Mouse (Mus musculus): ENCODE data around the gene Fbxl13. TPM values are rescaled to one million over a fixed set of nuclear protein-coding genes. Genes with fewer than 3 reads are reported as not detected.

Fbxl13 gene
- polyA plus RNA-seq, 1 experiment, result 0.19 TPM

GRCm38 (mm10) chr5:21439446-21440110 is 205.9 kb downstream of the Fbxl13 start:
- H3K4me3 ChIP-seq, result no peak overlapping the region
- no peak overlapping the region for H3K4me2 ChIP-seq (ENCODE audit: low read depth)
- TF ChIP-seq POLR2A (IDR thresholded peaks at IDR 0.05; ENCODE audit: insufficient read length, low read depth), result no peak
- TF ChIP-seq MYOG (IDR thresholded peaks at IDR 0.05; ENCODE audit: control insufficient read depth in 1 of 3, insufficient read depth in 1 of 3, insufficient read length in 2 of 3, low read depth in 2 of 3), result no peak
- TF ChIP-seq CEBPB (IDR thresholded peaks at IDR 0.05; ENCODE audit: insufficient read depth, poor library complexity, severe bottlenecking), result no peak
- no peak for TF ChIP-seq TCF3 (IDR thresholded peaks at IDR 0.05; ENCODE audit: insufficient read length, low read depth)
- no peak for TF ChIP-seq POLR2AphosphoS2 (IDR thresholded peaks at IDR 0.05; ENCODE audit: insufficient read length, low read depth)
- no peak for TF ChIP-seq E2F4 (IDR thresholded peaks at IDR 0.05; ENCODE audit: insufficient read depth)
- no peak for TF ChIP-seq USF1 (IDR thresholded peaks at IDR 0.05; ENCODE audit: low read depth)
- TF ChIP-seq SRF (IDR thresholded peaks at IDR 0.05; ENCODE audit: control insufficient read depth, insufficient read length, low read depth), result no peak
- TF ChIP-seq REST (IDR thresholded peaks at IDR 0.05; ENCODE audit: insufficient read depth, insufficient read length), result no peak
- no peaks in the 10 kb centered on the region for H3K27me3 ChIP-seq (ENCODE audit: control insufficient read depth, insufficient read depth, insufficient read length)
- H3K79me2 ChIP-seq (ENCODE audit: control insufficient read depth, insufficient read depth), result no peaks in the 10 kb centered on the region
- no peak overlapping the region for H3ac ChIP-seq (ENCODE audit: control insufficient read depth, insufficient read length)
- H3K36me3 ChIP-seq (ENCODE audit: control insufficient read depth, insufficient read depth), result no peaks in the 10 kb centered on the region

DNA sequence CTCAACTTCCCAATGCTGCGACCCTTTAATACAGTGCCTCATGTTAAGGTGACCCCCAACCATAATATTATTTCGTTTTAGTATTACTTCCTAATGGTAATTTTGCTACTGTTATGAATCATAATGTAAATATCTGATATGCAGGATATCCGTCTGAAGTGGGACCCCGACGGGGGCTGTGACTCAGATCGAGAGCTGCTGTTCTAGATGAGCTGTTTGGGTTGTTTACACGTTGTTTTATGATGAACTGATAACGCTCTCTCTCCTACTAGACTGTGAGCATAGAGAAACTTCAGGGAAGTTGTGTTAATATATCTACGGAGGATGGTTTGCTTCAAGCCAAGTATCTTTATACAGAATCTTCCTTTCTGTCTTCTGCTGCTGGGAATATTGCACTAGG is 207.0 kb downstream of the Fbxl13 start:
- H3K36me3 ChIP-seq (ENCODE audit: control insufficient read depth, insufficient read depth), result no peaks in the 10 kb centered on the region
- no peak overlapping the region for H3ac ChIP-seq (ENCODE audit: control insufficient read depth, insufficient read length)
- TF ChIP-seq REST (IDR thresholded peaks at IDR 0.05; ENCODE audit: insufficient read depth, insufficient read length) (no peak), MYOG (IDR thresholded peaks at IDR 0.05; ENCODE audit: control insufficient read depth in 1 of 3, insufficient read depth in 1 of 3, insufficient read length in 2 of 3, low read depth in 2 of 3) (no peak)
- H3K79me2 ChIP-seq (ENCODE audit: control insufficient read depth, insufficient read depth), result no peaks in the 10 kb centered on the region
- H3K4me3 ChIP-seq, result no peak overlapping the region
- no peak overlapping the region for H3K4me2 ChIP-seq (ENCODE audit: low read depth)
- H3K27me3 ChIP-seq (ENCODE audit: control insufficient read depth, insufficient read depth, insufficient read length), result no peaks in the 10 kb centered on the region

- Histone ChIP-seq H3K36me3 (ENCODE audit: control insufficient read depth, insufficient read depth) (no peaks in the 10 kb centered on the region), H3K4me3 (no peak overlapping the region), H3K79me2 (ENCODE audit: control insufficient read depth, insufficient read depth) (no peaks in the 10 kb centered on the region), H3K27me3 (ENCODE audit: control insufficient read depth, insufficient read depth, insufficient read length) (no peaks in the 10 kb centered on the region), H3K4me2 (ENCODE audit: low read depth) (no peak overlapping the region), H3ac (ENCODE audit: control insufficient read depth, insufficient read length) (no peak overlapping the region)
- TF ChIP-seq REST (IDR thresholded peaks at IDR 0.05; ENCODE audit: insufficient read depth, insufficient read length), result no peak
- no peak for TF ChIP-seq TCF12 (IDR thresholded peaks at IDR 0.05; ENCODE audit: insufficient read depth, poor library complexity, severe bottlenecking)
- no peak for TF ChIP-seq POLR2A (IDR thresholded peaks at IDR 0.05; ENCODE audit: insufficient read length, low read depth)
- no peak for TF ChIP-seq MYOD1 (IDR thresholded peaks at IDR 0.05; ENCODE audit: control insufficient read depth in 1 of 3, insufficient read length in 2 of 3, low read depth in 2 of 3)
- no peak for TF ChIP-seq CEBPB (IDR thresholded peaks at IDR 0.05; ENCODE audit: insufficient read depth, poor library complexity, severe bottlenecking)
- TF ChIP-seq E2F4 (IDR thresholded peaks at IDR 0.05; ENCODE audit: insufficient read depth), result no peak
- no peak for TF ChIP-seq MAX (IDR thresholded peaks at IDR 0.05; ENCODE audit: low read depth)
- no peak for TF ChIP-seq TCF3 (IDR thresholded peaks at IDR 0.05; ENCODE audit: insufficient read length, low read depth)
- TF ChIP-seq POLR2AphosphoS2 (IDR thresholded peaks at IDR 0.05; ENCODE audit: insufficient read length, low read depth), result no peak
- TF ChIP-seq SRF (IDR thresholded peaks at IDR 0.05; ENCODE audit: control insufficient read depth, insufficient read length, low read depth), result no peak
- no peak for TF ChIP-seq USF1 (IDR thresholded peaks at IDR 0.05; ENCODE audit: low read depth)
- TF ChIP-seq MYOG (IDR thresholded peaks at IDR 0.05; ENCODE audit: control insufficient read depth in 1 of 3, insufficient read depth in 1 of 3, insufficient read length in 2 of 3, low read depth in 2 of 3), result no peak
These were observed 208.9 kb downstream of the Fbxl13 start for GRCm38 (mm10) chr5:21436471-21436975.

- no peaks in the 10 kb centered on the region for H3K27me3 ChIP-seq (ENCODE audit: control insufficient read depth, insufficient read depth, insufficient read length)
- no peak for TF ChIP-seq POLR2AphosphoS2 (IDR thresholded peaks at IDR 0.05; ENCODE audit: insufficient read length, low read depth)
- no peak for TF ChIP-seq TCF3 (IDR thresholded peaks at IDR 0.05; ENCODE audit: insufficient read length, low read depth)
- no peak for TF ChIP-seq TCF12 (IDR thresholded peaks at IDR 0.05; ENCODE audit: insufficient read depth, poor library complexity, severe bottlenecking)
- no peak for TF ChIP-seq MYOD1 (IDR thresholded peaks at IDR 0.05; ENCODE audit: control insufficient read depth in 1 of 3, insufficient read length in 2 of 3, low read depth in 2 of 3)
- no peak for TF ChIP-seq MYOG (IDR thresholded peaks at IDR 0.05; ENCODE audit: control insufficient read depth in 1 of 3, insufficient read depth in 1 of 3, insufficient read length in 2 of 3, low read depth in 2 of 3)
- TF ChIP-seq E2F4 (IDR thresholded peaks at IDR 0.05; ENCODE audit: insufficient read depth), result no peak
- no peak for TF ChIP-seq SRF (IDR thresholded peaks at IDR 0.05; ENCODE audit: control insufficient read depth, insufficient read length, low read depth)
- no peak for TF ChIP-seq CEBPB (IDR thresholded peaks at IDR 0.05; ENCODE audit: insufficient read depth, poor library complexity, severe bottlenecking)
- TF ChIP-seq POLR2A (IDR thresholded peaks at IDR 0.05; ENCODE audit: insufficient read length, low read depth), result no peak
- no peak for TF ChIP-seq REST (IDR thresholded peaks at IDR 0.05; ENCODE audit: insufficient read depth, insufficient read length)
- no peak for TF ChIP-seq USF1 (IDR thresholded peaks at IDR 0.05; ENCODE audit: low read depth)
- TF ChIP-seq MAX (IDR thresholded peaks at IDR 0.05; ENCODE audit: low read depth), result no peak
- H3K79me2 ChIP-seq (ENCODE audit: control insufficient read depth, insufficient read depth), result no peaks in the 10 kb centered on the region
- no peaks in the 10 kb centered on the region for H3K36me3 ChIP-seq (ENCODE audit: control insufficient read depth, insufficient read depth)
- H3K4me3 ChIP-seq, result no peak overlapping the region
- no peak overlapping the region for H3ac ChIP-seq (ENCODE audit: control insufficient read depth, insufficient read length)
- no peak overlapping the region for H3K4me2 ChIP-seq (ENCODE audit: low read depth)
These were observed 211.1 kb downstream of the Fbxl13 start for GRCm38 (mm10) chr5:21434148-21434929.

Other genes starting within 250 kb of the Fbxl13 start
- not detected for gene Ccdc146, start 221.0 kb downstream of the Fbxl13 start, polyA plus RNA-seq (2012; fragmentation: generic; extraction: Trizol)
- gene Fam185a, start 220.7 kb downstream of the Fbxl13 start, polyA plus RNA-seq (2012; fragmentation: generic; extraction: Trizol), result 1.9 TPM
- gene Lrrc17, start 102.1 kb downstream of the Fbxl13 start, polyA plus RNA-seq (2012; fragmentation: generic; extraction: Trizol), result 70.3 TPM
- 10.1 TPM for gene Armc10, start 179 bp upstream of the Fbxl13 start, polyA plus RNA-seq (2012; fragmentation: generic; extraction: Trizol)
- 0.66 TPM for gene Napepld, start 55.8 kb upstream of the Fbxl13 start, polyA plus RNA-seq (2012; fragmentation: generic; extraction: Trizol)
- 126 TPM for gene Pmpcb, start 91.5 kb upstream of the Fbxl13 start, polyA plus RNA-seq (2012; fragmentation: generic; extraction: Trizol)
- 15.4 TPM for gene Dnajc2, start 139.6 kb upstream of the Fbxl13 start, polyA plus RNA-seq (2012; fragmentation: generic; extraction: Trizol)
- 196 TPM for gene Psmc2, start 139.6 kb upstream of the Fbxl13 start, polyA plus RNA-seq (2012; fragmentation: generic; extraction: Trizol)
- gene Slc26a5, start 220.0 kb upstream of the Fbxl13 start, polyA plus RNA-seq (2012; fragmentation: generic; extraction: Trizol), result not detected

Measured in myocyte (in vitro differentiated cells).